Mouse (Mus musculus): ENCODE measurements around the gene Fbxo41.

- TF ChIP-seq CTCF (IDR thresholded peaks at IDR 0.05; ENCODE audit: low read depth, low read length) = no peak
- TF ChIP-seq POLR2A (IDR thresholded peaks at IDR 0.05; ENCODE audit: extremely low read depth, insufficient read depth, low read length) = no peak
Measured at GRCm38 (mm10) chr6:85441142-85441541, 61.7 kb downstream of the Fbxo41 start.

Data from liver, adult 2 months (tissue).